Mouse (Mus musculus) hindlimb bud, embryonic 11.5 days (tissue): Measurements from ENCODE around the gene Dcxr.
"Not testable (repeated sequence)": the region's sequence is repeated elsewhere in the genome, so short reads cannot be mapped to it uniquely, and the experiment has no call there.

ENCODE experiments used
- DNase-seq: peaks from one replicate; pipeline ENCODE4 v3.0.0-alpha.2; 2012; ENCODE audit warnings: low read depth, low spot score; ENCODE audit errors: extremely low spot score

Dcxr gene

DNA sequence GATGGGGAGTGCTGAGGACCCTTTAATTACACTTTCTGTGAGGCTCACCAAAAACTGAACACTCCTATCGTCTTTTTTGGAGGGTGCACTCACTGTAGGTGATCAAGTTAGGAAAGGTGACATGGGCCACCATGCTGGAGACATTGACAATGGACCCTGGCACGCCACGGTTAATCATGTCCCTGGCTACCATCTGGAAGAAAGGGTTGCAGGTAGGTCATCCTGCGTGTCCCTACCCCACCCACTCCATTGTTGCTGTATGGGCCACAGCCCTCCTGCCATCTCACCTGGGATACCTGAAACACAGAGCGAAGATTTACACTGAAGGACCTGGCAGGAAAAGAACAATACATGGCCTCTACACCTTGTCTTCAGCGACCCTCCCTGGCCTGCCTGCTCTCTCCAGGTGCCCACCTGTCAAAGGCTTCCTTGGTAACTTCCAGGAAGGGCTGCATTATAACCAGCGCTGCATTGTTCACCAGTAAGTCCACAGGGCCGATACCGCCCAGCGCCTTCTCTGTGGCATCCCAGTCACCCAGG is 3.3 kb upstream of the Dcxr start:
- no peak for DNase-seq

DNA sequence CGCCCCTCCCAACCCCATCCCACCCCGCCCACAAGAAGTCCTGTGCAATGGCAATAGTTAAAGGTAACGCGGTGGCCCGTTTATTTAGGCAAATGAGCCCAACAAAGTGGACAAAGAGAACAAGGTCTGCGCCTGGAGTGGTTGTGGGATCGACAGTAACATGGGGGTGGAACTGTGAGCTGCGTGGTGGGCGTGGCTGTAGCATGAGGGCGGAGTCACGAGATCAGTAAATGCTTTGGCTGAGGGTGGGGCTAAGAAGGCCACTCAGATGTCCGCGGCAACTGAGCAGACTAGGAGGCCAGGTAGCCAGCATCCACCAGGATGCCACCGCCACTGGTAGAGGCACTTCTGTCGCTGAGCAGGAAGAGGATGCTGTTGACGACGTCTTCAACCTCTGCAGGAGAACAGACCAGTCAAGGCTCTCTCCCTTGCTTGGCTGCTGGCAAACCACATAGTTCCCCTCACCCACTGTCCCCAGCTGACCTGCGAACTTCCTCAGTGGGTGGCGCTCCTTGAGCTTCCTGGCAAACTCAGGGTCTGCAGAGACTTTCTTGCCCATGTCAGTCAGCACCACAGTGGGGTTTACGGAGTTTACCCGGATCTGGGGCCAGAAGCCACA is 2.5 kb upstream of the Dcxr start:
- DNase-seq: not testable (repeated sequence)

DNA sequence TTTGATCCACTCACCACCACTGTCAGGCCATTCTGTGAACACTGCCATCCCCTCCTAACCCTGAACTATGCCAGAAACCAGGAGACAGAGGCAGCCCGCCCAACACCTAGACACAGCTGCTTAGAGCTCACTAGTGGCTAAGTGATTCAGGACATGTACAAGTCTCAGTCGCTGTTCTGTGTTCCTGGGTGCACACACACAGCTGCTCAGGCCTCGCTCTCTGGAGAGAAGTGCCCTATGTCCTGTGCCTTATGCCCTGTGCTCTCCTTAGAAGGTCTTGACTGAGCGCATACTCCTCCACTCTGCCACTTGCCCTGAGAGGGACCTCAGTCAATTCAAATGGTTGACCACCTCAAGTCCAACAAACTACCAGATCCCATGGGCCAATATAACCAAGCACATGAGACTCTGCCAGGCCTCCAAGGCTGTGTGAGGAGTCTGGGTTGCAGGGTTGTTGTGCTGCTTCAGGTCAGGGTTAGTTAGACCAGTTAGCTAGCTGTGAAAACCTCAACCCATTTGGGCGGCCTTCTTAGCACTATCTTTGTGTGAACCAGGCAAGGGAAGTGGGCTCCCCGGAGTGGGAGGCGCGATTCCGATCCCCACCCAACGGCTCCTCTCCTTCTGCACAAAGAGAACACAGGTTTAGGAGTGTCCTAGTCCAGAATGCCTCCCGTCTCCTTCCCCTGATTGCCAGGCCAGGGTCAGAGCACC is 1.6 kb upstream of the Dcxr start:
- no peak for DNase-seq

DNA sequence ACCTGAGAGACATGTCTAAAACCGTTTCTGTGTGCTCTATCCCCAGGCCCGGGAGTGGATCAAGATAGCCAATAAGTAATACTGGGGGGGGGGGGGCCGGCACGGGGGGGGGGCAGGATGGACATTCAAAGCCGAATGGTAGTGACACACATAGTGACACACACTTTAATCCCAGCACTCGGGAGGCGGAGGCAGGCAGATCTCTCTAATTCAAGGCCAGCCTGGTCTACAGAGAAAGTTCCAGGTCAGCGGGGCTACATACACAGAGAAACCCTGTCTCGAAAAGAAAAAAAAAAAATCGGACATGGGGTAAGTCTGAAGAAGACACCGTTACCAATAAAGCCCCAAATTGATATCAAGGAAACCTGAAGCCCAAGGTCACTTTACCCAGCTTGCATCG is 483 bp upstream of the Dcxr start:
- no peak for DNase-seq

DNA sequence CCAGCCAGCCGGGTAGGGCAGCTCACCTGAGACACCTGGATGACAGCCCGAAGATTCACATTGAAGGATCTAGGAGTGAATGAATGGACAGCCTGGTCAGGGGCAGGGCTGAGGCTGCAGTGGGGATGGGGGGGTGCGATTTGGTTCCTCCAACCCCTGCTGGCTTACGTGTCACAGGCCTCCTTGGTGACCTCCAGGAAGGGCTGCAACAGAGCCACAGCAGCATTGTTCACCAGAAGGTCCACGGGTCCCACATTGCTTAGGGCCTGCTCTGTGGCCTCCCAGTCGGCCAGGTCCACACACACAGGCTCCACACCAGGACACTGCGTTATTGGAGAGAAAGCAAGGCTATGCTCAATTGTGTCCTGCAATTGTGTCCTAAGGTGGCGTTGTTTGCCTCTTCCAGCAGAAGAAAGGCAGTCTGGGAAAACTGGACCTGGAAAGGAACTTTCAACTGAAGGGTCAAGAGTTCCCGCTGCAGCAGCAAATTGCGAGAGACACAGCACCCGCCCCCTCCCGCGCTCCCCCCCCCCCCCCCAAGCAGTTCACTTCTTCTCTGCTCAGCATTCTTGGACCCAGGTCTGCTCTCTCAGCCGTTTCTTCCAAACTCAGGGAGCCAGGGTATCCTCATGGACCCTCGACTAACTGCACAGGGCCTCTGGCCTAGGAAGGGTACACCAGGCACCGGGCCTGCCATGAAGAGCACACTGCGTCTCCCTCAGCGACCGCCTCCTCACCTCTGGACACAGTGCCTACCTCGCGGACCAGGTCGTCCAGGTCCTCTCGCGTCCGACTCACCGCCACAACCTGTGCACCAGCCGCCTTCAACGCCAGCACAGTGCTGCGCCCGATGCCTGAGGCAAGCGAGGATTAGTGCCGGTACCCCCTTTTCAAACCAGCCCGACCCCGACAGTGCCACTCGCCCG is 575 bp downstream of the Dcxr start:
- no peak for DNase-seq

DNA sequence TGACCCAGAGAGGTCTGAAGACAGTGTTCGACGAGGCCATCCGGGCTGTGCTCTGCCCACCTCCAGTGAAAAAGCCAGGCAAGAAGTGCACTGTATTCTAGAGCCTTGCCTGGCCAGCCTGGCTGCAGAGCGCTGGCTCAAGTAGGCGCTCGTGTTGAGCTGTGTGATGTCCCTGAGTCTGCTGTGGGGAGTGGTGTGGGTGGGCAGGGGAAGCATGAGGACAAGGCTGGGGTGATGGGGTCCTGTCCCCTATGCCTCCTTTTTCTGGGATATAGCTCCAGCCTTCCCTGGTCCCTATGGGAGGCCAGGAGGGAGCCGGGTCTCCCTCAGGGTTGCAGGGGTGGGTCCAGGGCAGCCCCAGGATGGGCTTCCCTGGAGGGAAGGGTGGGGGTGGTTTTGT is 3.6 kb downstream of the Dcxr start:
- DNase-seq: no peak

DNA sequence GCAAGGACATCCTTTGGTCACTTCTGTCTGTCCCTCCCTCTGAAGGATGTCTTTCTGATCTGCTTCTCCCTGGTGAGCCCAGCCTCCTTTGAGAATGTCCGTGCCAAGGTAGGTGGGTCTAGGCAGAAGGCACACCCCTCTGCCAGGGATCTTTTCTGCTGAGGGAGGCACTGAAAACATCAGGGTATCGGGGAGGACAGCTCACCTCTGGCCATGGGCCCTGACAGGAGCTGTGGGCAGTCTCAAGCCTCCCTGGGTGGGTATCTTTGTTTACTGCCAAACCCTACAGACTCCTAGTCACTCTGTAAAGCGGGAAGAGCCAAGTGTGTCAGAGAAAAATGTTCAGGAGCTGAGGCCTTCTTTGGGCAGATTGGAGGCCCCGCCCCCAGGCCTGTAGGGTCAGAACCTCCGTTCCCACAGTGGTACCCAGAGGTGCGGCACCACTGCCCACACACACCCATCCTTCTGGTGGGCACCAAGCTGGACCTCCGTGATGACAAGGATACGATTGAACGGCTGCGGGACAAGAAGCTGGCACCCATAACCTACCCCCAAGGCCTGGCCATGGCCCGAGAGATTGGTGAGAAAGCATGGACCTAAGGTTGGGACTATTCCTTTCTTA is 4.2 kb downstream of the Dcxr start:
- DNase-seq: no peak

DNA sequence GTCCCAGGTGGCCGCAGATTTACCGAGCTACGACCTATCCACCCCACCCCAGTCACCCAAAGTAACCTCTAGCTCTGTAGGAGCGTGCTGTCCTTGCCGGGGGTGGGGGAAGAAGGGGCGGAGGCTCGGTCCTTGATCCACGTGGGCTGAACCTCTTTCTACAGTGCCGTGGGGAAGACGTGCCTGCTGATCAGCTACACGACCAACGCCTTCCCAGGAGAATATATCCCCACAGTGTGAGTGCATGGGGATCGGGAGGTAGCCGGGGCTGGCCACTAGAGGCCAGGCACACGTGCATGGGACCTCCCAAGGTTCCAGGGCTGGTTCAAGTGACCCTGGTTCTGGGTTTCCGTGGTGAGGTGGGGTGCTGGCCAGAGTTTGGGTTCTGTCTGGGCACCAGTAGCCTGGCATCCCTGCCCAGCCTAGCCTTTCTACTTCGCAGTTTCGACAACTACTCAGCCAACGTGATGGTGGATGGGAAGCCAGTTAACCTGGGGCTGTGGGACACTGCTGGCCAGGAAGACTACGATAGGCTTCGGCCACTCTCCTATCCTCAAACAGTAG is 4.9 kb downstream of the Dcxr start:
- no peak for DNase-seq

DNA sequence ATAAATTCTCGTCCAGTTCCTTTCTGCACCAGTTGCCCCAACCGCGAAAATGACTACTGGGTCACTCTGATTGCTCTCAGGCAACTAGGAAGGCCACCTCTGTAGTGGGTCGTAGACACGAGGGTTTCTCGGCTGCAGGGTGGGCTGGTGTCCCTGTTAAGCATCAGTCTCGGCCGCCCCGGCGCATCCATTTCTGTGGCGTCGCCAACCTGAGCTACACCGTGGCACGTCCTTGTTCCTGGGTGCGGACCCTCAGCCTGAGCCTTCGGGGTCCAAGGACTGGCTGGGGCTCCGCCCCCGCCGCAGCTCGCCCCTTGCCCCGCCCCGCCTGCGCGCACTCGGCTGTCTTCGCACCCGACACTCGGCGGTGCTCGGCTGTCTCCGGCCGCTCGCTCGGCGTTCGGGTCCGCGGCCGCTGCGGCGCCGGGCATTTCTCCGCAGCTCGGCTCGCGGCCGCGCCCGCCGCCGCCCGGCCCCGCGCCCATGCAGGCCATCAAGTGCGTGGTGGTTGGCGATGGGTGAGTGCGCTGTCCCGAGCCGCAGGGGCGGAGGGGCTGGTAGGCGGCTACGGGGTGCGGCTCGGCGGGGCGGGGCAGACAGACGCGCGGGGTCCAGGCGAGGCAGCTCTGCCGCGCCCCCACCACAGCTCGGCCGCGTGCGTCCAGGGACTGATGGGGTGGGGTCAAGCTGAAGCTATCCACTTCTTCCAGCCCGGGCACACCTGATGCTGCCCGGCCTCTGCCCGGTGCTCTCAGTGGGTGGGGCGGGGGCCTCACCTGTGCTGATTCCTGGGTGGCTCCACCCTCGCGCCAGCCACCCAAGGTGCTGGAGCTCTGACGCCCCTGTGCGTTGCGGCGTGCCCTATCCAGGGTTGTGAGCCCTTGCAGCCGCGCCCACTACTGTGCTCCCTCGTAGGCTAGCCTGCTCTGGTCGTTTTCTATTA is 5.7 kb downstream of the Dcxr start, which contains the start of gene Rac3:
Rac3 (plus strand) TSS at position 347 of the 943 bp plus-strand sequence.
- DNase-seq: no peak

DNA sequence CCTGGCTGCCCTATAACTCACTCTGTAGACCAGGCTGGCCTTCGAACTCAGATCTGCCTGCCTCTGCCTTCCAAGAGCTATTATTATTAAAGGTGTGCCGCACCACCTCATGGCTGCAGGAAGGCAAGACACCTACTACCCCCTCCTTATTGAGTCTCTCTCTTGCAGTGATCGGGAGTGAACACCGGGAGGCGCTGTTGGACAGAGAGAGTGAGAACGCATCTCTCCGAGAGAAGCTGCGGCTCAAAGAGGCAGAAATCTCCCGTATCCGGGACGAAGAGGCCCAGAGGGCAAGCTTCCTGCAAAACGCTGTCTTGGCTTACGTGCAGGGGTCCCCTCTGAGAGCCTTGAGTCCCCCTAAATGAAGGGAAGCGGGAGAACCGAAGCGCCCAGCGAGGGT is 6.6 kb downstream of the Dcxr start:
- DNase-seq: peak; percentile 89

DNA sequence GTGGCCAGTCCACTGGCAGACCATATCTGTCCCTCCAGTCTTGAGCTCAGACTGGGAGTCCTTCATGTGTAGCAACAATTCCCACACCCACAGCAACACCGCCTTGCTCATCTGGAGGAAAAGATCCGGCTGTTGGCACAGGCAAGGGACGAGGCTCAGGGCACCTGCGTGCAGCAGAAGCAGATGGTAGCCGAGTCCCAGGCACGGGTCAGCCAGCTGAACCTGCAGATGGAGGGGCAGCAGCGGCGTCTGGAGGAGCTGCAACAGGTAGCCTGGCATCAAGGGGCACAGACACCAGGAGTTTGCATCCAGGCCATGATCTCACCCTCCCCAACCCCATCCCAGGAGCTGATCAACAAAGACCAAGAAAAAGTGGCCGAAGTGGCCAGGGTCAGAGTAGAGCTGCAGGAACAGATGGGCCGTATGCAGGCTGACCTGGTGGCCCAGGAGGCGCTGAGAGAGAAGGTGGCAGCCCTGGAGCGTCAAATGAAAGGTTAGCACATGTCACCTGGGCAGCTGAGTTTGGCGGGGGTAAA is 7.2 kb downstream of the Dcxr start:
- no peak for DNase-seq

DNA sequence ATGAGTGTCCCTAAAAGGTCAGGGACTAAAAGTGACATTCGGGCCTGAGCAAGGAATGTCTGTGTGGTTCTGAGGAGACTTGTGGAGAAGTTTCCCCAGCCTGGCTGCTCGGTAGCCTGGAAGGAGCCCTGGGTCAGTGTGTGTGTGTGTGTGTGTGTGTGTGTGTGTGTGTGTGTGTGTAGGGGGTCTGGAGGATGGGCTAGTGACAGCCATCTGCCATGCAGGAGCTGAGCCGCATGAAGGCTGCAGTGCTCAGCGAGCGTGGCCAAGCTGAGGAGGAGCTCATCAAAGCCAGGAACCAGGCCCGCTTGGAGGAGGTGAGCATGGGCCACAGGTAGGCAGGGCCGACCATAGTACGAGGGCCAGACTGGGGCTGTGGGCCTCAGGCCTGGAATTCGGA is 7.8 kb downstream of the Dcxr start:
- DNase-seq: no peak

DNA sequence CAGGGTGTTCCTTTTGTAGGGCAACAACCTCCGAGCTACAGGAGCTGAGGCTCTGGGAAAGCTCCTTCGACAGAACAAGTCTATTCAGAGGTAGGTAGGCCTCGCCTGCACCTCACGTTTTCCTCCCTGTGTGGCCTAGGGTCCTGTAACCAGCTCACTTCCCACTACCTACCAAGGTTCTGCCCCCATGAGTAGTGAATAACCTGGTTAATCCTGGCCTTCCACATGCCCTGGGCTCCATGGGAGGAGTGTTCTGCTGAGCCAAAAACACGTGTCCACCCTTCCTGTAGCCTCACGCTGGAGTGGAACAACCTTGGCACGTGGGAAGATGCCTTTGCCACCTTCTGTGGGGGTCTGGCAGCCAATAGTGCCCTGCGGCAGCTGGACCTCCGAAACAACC is 11.9 kb downstream of the Dcxr start:
- no peak for DNase-seq

DNA sequence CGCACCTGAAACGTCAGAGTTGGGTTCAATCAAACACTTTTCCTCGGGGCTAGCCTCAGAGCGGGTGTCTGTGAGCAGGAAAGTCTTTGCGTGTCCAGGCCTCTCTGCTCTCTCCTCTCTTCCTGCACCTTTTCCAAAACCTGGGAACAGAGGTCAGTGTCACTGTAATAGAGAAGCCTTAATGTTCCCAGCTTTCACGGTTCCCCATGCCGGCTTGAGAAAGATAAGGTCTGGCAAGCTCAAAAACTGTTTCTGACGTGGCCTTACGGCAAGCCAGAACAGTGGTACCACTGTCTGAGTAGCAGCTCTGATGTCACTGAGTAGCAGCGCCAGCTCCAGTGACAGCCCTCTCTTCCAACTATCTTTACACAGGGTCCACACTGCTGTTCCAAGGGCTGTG is 12.5 kb downstream of the Dcxr start:
- DNase-seq: no peak

DNA sequence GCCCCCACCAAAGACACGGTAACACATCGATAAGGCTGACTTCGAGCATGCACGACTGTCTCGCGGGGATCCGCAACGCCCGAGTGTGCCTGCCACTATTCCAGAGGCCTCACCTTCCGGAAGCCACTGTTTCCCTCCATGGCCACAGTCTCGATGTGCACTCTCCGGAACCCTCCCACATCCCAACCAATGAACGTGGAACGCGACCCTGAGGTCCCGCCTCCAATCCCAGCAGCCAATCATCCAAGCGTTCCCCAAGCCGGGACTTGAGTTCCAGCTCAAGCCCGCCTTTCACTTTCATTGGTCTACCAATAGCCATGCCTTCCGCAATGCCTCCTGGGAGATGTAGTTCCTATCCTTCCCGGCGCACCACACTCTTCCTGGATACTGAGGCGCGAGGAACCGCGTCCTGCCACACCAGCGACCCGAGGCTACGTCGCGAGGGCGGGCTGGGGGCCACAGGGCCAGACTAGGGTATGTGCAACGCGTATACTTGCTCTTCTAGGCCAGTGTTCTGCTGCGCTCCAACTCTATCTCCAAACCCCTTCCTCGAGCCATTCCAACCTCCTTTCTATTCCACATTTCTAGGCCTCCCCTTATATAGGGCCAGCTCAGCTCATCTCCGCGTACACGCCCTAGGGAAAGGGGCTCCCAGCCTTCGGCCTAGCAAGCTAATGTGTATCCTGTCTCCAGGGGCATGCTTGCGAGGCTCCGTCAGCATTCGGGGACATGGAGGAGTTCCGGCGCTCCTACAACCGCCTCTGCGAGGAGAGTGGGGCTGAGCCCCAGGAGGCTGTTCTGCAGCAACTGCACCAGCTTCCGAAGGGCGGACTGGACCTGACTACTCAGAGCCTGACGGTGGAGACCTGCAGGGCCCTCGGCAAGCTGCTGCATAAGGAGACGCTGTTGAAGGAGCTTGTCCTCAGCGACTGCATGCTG is 13.2 kb downstream of the Dcxr start, which contains the start of the genes Cenpx and Lrrc45:
Cenpx (minus strand) TSS at position 159 of the 939 bp plus-strand sequence.
Lrrc45 (plus strand) TSS at position 346 of the 939 bp plus-strand sequence.
- DNase-seq: peak; percentile 96

DNA sequence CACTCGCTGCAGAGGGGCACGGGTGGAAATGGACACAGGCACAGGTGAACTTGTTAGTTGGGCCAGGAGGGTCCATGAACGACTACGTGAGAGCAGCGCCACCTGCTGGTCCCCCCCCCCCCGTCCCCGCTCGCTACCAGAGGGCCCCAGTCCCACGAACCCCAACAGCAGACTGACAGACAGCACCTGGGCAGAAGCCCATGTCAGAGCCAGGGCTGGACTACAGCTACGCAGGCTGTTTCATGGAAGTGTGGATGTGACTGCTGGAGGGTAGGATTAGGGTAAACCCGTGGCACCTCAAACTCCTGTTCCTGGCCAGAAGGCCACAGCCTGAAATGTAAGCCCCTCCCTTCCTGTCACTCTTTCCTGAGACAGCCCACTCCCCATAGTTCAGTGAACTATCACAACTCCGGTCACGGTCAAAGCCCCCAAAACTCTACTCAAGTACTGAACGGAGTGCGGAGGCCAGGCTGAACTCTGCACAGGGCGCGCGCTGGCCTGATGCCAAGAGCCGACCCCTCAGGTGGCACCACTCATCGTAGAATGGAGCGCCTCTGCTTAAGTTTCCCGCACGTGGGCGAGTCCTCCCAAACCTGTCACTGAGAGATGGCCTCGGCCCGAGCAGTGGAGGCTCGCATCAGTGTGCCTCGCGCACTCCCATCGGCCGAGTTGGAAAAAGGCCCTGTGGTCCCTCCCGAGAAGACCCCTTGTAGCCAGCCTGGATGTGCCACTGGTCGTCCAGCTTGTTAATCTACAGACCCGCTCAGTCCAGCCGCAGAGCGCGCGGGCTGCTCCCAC is 14.1 kb downstream of the Dcxr start:
- no peak for DNase-seq

DNA sequence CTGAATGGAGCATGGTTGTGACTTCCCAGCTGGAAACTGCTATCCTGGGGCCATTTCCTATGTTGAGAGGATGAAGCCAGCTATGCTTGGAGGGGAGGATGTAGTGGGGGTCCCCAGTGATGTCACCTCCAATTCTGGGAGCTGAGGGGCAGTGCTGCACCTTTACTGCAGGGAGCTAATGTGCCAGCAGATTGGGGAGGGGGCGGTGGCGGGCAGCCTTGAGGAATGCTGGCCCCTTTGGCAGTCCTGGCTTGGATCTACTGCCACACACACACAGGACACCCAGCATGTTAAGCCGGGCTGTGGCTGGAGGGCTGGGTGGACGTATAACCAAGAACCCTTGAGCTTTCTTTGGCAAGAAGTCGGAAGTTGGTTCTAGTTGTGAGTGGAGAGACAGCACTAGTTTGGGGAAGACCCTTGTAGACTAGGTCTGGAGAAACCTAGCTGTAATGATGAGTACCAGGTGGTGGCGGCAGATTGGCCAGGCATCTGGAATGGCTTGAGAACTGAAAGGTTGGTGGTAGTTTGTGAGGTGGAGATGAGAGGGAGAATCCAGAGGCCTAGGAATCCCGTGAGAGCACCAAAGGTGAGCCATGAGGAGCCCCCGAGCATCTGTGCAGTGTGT is 15.0 kb downstream of the Dcxr start:
- no peak for DNase-seq
